Mouse (Mus musculus): ENCODE data around the gene Ascl4.
A peak's percentile ranks its signal among the peaks of the same experiment; 100 is the strongest.

Gene Ascl4

DNA sequence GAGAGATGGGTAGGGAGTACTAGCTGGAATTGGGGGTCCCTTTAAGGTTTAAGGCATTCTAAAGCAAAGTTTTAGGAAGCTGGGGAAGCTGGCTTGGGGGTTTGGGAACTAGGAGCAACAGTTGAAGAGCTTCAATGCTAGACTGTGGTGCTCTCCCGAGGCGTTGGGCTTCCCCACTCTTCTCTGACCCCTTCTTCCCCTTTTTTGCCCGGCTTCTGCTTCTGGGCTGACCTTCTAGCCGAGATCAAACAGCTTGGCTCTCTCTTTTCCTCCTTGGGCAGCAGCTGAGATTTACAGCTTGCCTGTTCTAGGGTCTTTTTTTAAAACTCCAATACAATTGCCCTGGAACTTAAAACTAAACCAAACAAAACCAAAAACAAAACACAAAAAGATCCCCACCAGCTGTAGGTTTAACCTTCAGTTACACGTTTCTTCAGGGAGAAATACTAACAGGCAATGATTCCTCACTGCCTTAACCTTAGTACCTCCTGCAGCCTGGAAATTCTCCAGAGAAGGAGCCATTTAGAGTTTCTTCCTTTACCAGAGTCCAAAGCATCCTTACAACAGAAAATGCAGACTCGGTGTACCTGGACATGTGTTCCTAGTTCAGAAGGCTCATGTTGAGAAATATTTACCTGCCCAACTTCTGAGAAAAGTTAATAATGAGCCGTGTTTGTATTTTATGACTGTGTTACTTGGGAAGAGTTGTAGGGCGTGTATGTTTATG is 42.6 kb downstream of the Ascl4 start:
- DNase-seq = no peak

DNA sequence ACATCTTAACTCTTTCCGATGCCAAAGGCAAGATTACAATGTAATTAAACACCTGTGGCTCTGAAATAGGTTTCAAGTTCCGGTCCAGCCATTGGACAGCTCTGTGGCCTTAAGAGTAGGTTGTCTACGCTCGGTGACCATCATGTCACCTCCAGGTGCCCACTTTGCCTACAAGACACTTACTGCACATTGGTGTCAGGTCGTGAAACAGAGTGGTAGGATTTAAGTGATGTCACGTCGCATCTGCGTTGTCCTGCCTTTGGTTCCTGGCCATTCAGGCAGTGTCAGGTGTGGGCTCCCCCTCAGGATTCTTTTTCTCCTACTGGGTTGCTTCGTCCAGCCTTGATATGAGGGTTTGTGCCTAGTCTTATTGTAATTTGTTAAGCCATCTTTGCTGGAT is 44.3 kb downstream of the Ascl4 start:
- no peak for DNase-seq

DNA sequence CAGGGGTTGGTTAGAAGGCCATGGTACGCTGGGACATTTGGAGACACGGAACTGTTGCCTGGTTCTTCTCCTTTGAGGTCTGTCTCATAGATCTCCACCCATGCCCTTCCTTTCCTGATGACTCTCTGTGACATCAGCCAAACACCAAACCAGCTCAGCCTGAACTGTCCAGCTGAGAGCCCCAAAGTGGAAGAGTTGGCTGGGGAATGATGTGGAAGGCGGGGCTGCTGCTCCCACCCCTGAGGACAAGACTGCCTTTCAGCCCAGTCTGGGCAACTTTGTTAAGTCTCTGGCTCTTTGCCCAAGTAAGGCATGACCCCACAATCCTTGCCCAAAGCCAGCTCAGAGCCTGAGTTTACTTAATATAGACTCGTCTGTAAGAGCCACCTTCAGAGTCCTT is 45.4 kb downstream of the Ascl4 start:
- DNase-seq = peak in 1 of 2 experiments; percentile 10

DNA sequence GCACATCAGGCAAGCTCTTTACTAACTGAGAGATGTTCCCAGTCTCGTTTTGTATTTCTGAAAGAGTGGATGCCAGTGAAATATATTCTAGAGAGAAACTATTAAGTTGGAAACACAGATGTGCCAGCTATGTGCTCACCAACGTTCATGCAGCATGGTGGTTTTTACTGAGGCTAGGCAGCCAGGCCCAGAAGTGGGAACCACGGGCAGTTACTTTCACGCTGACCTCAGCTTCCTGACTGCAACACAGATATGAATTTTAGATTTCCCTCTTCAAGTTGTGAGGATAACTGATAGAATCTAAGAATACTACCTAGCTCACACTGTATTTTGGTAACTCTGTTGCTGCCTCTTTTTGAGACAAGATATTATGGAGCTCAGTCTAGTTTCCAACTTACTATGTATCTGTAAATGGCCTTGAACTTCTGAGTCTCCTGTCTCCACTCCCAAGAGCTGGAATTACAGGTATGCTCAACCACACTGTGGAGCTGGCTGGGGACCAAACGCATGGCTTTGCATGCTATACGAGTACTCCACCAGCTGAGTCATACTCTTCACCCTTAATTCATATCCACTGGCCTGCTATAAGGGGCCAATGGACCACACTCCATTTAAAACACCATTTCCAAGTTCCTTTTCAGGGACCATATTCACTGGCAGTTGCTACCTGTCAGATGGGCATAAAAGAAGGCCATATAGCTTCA is 62.1 kb downstream of the Ascl4 start:
- no peak for DNase-seq

DNA sequence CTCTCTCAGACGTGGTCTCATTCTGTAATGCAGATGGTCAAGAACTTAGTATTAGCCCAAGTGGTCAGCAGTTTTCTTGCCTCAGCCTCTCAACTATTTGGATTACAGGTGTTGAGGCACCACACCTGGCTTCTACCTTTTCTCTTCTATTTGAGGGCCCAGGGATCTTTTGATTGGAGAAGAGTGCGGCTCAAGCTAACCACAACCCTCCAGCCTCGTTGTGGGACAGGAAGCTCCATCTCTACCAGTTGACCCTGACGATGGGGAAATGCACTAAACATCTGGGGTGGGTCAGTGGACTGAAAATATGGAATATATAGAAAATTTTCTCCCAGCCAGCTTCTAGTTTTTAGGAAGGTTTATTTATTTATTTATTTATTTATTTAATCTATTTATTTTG is 64.9 kb downstream of the Ascl4 start:
- no peak for DNase-seq

DNA sequence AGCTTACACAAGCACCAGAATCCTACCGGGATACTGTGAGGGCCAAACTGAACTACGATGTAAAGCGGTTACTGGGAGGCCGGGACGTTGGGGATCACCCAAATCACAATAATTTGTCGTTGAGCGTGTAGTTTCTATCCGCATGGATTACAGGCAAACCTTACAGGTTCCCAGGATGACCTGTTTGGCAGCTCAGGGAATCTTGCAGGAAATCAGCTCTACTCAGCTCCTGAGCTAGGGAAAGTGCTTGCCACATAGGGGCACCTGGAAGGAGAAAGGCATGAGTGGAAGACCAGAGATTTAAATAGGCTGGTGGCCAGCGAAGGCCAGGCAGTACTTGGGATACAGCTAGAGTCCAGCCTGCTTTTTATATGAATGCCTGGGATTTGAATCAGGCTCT is 66.4 kb downstream of the Ascl4 start:
- DNase-seq = no peak

DNA sequence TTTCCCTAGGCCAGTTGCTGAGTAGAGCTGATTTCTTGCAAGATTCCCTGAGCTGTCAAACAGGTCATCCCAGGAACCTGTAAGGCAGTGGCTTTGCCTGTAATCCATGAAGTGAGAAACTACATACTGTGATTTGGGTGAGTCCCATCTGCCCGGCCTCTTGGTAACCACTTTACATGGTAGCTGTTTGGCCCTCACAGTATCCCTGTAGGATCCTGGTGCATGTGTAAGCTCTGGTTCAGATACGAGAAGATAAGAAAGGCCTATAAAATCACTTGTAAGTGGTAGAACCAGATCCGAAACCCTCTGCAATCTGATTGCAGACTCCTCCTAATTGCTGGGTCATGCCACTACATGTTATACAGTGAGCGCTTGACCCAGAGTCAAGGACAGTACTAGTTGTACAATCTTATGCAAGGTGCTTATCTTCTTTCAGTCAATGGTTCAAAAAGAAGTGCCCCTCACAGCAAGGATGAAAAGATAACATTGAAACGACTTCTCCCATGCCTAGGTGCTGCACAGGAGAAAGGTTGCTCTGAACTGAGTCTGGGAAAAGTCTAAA is 67.1 kb downstream of the Ascl4 start:
- DNase-seq = no peak

All from cerebellum, postnatal 25 days (tissue).